Mouse (Mus musculus) neural tube, embryonic 14.5 days (tissue): Measurements from ENCODE around the gene Cdv3. TPM values are rescaled to one million over a fixed set of nuclear protein-coding genes. Genes with fewer than 3 reads are reported as not detected.

ENCODE experiments used
- ATAC-seq: fragments of 200-750 bp; cut with Nextera tagmentation; 2 replicates; pipeline ENCODE4 v1.8.0; 2017; ENCODE audit warnings: low read depth, mild to moderate bottlenecking, moderate TSS enrichment, moderate library complexity
- H3K27ac ChIP-seq: fragments of 300-500 bp; sonication (generic); 2 replicates; pipeline ENCODE4 v1.5.1; 2014; ENCODE audit warnings: low read depth, mild to moderate bottlenecking, control low read depth, low read length, moderate library complexity, mixed read lengths
- H3K27me3 ChIP-seq: fragments of 300-500 bp; sonication (generic); 2 replicates; pipeline ENCODE4 v1.6.1; 2014; ENCODE audit warnings: low read length; ENCODE audit not compliant: control insufficient read depth, insufficient read depth
- H3K36me3 ChIP-seq: fragments of 300-500 bp; sonication (generic); 2 replicates; pipeline ENCODE4 v1.6.1; 2014; ENCODE audit warnings: low read length, mixed read lengths; ENCODE audit not compliant: control insufficient read depth, insufficient read depth
- H3K4me1 ChIP-seq: fragments of 300-500 bp; sonication (generic); 2 replicates; pipeline ENCODE4 v1.6.1; 2014; ENCODE audit warnings: low read length; ENCODE audit not compliant: control insufficient read depth, insufficient read depth
- H3K4me2 ChIP-seq: fragments of 300-500 bp; sonication (generic); 2 replicates; pipeline ENCODE4 v1.6.1; 2014; ENCODE audit warnings: mild to moderate bottlenecking, low read depth, low read length, control low read depth
- H3K4me3 ChIP-seq: fragments of 300-500 bp; sonication (generic); 2 replicates; pipeline ENCODE4 v1.5.1; 2014; ENCODE audit warnings: low read depth, low read length, control low read depth, mixed read lengths
- H3K9ac ChIP-seq: fragments of 300-500 bp; sonication (generic); replicated peaks from 2 replicates; pipeline ENCODE4 v1.6.1; 2014; ENCODE audit warnings: low read depth, mild to moderate bottlenecking, control low read depth, low read length, mixed read lengths
- H3K9me3 ChIP-seq: fragments of 300-500 bp; sonication (generic); 2 replicates; pipeline ENCODE4 v1.6.1; 2016; ENCODE audit warnings: low read length; ENCODE audit not compliant: control insufficient read depth
- WGBS: fragments of 180-500 bp; shearing (Covaris S2); extraction: QIAGEN DNeasy Blood & Tissue Kit; methylation state at CpG from one replicate; pipeline ENCODE4 v1.1.7; 2014; 5-methylcytosine and 5-hydroxymethylcytosine counted together
- polyA plus RNA-seq: library from polyadenylated mRNA; unstranded; fragments of >200 nt; fragmentation: Nextera tagmentation; extraction: Ambion mirVana; gene quantifications from 2 replicates; pipeline ENCODE4 v1.2.1, GENCODE M21; 2014

The Cdv3 gene
- polyA plus RNA-seq, 1 experiment from 2014 or later: 53.1 TPM

DNA sequence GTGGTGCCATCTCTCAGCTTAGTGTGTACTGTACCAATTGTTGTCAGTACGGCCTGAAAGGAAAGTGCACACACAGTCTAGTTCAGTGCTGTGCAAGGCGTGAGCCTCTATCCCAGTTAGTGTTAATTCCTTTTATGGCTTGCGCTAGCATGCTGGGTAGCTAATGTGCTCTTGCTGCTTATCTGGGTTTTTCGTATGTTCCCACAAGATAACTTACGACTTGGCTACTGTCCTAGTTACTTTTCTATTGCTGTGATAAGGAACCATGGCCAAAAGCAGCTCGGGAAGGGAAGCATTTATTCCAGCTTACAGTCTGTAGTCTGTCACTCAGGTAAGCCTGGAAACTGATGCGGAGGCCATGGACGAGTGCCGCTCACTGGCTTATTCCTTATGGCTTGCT is 39.2 kb downstream of the Cdv3 start:
- H3K36me3 ChIP-seq: peaks cover 9% of the 10 kb centered on the region; the same call in 1 of the 2 replicates
- 38% methylated on average over 9 of the region's 9 CpGs for WGBS
- ATAC-seq: no peak
- peaks cover 8% of the 10 kb centered on the region; the same call in 1 of the 2 replicates for H3K4me1 ChIP-seq
- no peak overlapping the region for H3K9ac ChIP-seq
- H3K4me3 ChIP-seq: no peak overlapping the region
- no peaks in the 10 kb centered on the region for H3K9me3 ChIP-seq
- H3K27ac ChIP-seq: peak overlapping the region; percentile 22; the same call in 1 of the 2 replicates
- H3K27me3 ChIP-seq: no peaks in the 10 kb centered on the region
- no peak overlapping the region for H3K4me2 ChIP-seq

DNA sequence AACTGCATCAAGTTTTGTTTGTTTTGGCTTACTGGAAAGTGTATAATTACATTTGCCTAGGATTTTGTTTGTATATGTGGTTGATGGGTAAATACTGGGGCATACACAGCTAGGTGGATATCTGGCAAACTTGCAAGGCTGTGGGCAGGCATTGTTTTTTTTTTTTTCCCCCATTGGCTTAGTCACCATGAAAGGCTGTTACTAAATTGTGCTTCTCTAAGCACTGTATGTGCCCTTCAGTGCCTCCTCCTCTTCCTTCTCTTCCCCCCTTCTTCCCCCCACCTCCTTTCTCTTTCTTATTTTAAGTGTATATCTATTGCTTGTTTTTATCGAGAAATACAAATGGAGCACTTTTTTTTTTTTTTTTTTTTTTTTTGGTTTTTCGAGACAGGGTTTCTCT is 41.0 kb downstream of the Cdv3 start:
- no peak overlapping the region for H3K27ac ChIP-seq
- 93% methylated on average over 1 of the region's 2 CpGs for WGBS
- 0 out of 2 replicates have a peak, but pooled peaks cover 9% of the 10 kb centered on the region for H3K36me3 ChIP-seq
- H3K4me1 ChIP-seq: peaks cover 8% of the 10 kb centered on the region; the same call in 1 of the 2 replicates
- no peaks in the 10 kb centered on the region for H3K9me3 ChIP-seq
- no peaks in the 10 kb centered on the region for H3K27me3 ChIP-seq
- H3K4me3 ChIP-seq: no peak overlapping the region
- no peak for ATAC-seq
- H3K4me2 ChIP-seq: no peak overlapping the region
- H3K9ac ChIP-seq: no peak overlapping the region

DNA sequence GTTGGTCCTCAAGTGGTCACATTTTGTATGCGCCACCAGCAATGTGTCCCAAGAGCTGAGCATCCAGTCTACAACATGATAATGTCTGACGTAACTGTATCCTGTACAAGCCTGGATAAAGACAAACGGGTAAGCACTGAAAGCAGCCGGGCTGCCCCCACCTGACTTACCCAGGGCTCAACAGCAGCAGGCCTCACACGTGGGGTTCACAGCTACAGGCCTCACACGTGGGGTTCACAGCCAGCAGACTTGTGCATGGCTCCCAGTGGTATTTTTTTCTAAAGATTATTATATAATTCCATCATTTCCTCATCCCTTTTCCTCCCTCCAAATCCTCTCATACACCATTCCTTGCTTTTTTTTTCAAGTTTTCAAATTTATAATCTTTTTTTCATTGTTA is 55.8 kb downstream of the Cdv3 start:
- Histone ChIP-seq H3K27ac (no peak overlapping the region), H3K36me3 (peaks cover 22% of the 10 kb centered on the region), H3K27me3 (no peaks in the 10 kb centered on the region), H3K9ac (no peak overlapping the region), H3K9me3 (no peaks in the 10 kb centered on the region), H3K4me1 (peaks cover 5% of the 10 kb centered on the region; the same call in 1 of the 2 replicates), H3K4me2 (no peak overlapping the region), H3K4me3 (no peak overlapping the region)
- no peak for ATAC-seq
- WGBS: 95% methylated on average over 6 of the region's 6 CpGs

DNA sequence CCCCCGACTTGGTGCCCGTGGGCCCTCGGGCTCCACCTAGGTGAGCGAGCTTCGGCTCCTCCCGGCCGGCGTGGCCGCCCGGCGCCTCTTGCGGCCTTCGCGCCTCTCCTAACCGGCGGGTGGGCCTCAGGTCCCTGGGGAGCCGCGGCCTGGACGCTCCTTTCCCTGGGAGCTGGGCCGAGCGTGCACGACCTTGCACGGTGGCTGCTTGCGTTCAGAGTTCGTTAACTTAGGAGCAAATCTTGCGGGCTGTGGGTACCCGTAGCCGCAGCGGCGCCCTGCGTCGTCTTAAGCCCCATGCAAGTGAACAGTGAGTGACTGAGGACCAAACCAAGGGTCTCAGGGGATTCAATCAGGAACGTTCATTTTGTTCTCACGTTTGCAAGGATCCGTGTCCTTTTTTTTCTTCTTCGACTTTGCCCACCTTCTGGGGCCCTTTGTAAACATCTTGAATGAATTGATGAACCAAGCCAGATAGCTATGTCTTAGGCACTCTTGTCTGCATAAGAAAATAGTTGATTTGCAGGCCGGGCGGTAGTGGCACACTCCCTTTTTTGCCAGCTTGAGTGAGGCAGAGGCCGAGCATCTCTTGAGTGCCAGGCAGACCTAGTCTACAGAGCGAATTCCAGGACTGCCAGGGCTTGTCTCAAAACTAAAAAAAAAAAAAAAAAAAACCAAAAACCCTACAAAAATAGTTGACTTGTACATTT is 60.2 kb downstream of the Cdv3 start:
- H3K9me3 ChIP-seq: no peaks in the 10 kb centered on the region
- peak; percentile 71 for ATAC-seq
- H3K27ac ChIP-seq: 0 out of 2 replicates have a peak overlapping the region, but pooled peaks have one; percentile 5
- H3K36me3 ChIP-seq: peaks cover 13% of the 10 kb centered on the region; the same call in 1 of the 2 replicates
- peak overlapping the region; percentile 74 for H3K9ac ChIP-seq
- H3K4me1 ChIP-seq: peaks cover 5% of the 10 kb centered on the region; the same call in 1 of the 2 replicates
- H3K4me3 ChIP-seq: peak overlapping the region; percentile 91
- no peaks in the 10 kb centered on the region for H3K27me3 ChIP-seq
- H3K4me2 ChIP-seq: peak overlapping the region; percentile 89
- under 1% methylated on average over 39 of the region's 40 CpGs for WGBS

DNA sequence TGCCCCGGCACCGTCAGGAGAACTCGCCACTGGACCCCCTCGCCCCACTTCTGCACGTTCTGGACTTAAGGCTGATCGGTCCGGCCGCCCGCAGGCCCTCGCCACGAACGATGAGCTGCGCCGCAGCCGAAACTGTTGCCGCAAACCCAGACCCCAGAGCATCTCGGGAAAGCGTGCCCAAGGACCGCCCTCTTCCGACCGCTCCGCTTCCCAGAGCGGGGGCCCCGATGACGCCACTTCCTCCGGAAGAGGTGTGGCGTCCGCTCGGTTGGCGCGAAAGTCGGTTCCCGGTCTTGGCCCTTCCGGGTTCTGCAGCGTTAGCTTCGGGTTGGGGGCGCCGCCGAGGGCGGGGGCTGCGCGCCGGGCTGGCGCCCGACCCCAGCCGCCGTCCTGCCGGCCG is 60.7 kb downstream of the Cdv3 start, which contains the start of the genes 1300017J02Rik and Topbp1:
1300017J02Rik (minus strand) TSS at position 156 of the 400 bp plus-strand sequence.
Topbp1 (plus strand) TSS at position 289 of the 400 bp plus-strand sequence.
- H3K36me3 ChIP-seq: peaks cover 12% of the 10 kb centered on the region; the same call in 1 of the 2 replicates
- under 1% methylated on average over 49 of the region's 49 CpGs for WGBS

More for the DNA sequence above, 60.7 kb downstream of the Cdv3 start, which contains the start of the genes 1300017J02Rik and Topbp1:
- Histone ChIP-seq H3K27ac (peak within 1 kb of the TSS; percentile 84; the same call in 1 of the 2 replicates), H3K4me1 (peaks cover 5% of the 10 kb centered on the region; the same call in 1 of the 2 replicates), H3K4me2 (peak within 1 kb of the TSS; percentile 89), H3K4me3 (peak within 1 kb of the TSS; percentile 91), H3K9ac (peak within 1 kb of the TSS; percentile 74), H3K27me3 (no peaks in the 10 kb centered on the region), H3K9me3 (no peaks in the 10 kb centered on the region)
- peak; percentile 98 for ATAC-seq

Other genes starting within 250 kb of the Cdv3 start
- 57.3 and 60.6 TPM in 2 replicates for gene Srprb, start 163.7 kb downstream of the Cdv3 start, polyA plus RNA-seq
- gene Gm20425, start 135.5 kb downstream of the Cdv3 start, polyA plus RNA-seq: 0.68 and 2.1 TPM in 2 replicates
- 28.0 and 47.3 TPM in 2 replicates for gene Trf, start 135.4 kb downstream of the Cdv3 start, polyA plus RNA-seq
- gene 1300017J02Rik, start 60.8 kb downstream of the Cdv3 start, polyA plus RNA-seq: 0.40 and 0.68 TPM in 2 replicates
- 13.7 and 22.0 TPM in 2 replicates for gene Topbp1, start 60.6 kb downstream of the Cdv3 start, polyA plus RNA-seq
- gene Bfsp2, start 114.6 kb upstream of the Cdv3 start, polyA plus RNA-seq: 1.0 and 2.3 TPM in 2 replicates